Comparison of ENCODE assay signal across 12 mouse cellular contexts in genomic region chrX:11826737-11827408, GRCm38 (mm10).
DNase-seq lines count a peak whose midpoint lies in the region; ATAC-seq and TF ChIP-seq lines count a peak whose summit lies in the region.
"Had no signal": no experiment of that assay in that cellular context is flagged by ENCODE, and none has a peak within 500 bp of the region (broad histone marks: within the 10 kb centered on the region; RNA-seq: fewer than 3 reads in every experiment).

No protein-coding gene starts in this region.

- no peak for ATAC-seq in heart, embryonic 12.5 days (ENCODE audit: insufficient number of reproducible peaks, low FRiP score)
- ATAC-seq in limb, embryonic 11.5 days (ENCODE audit: insufficient number of reproducible peaks, low FRiP score, low TSS enrichment, low read depth): no peak

- peaks cover 4% of the 10 kb centered on the region for H3K27me3 ChIP-seq in heart, embryonic 12.5 days (replicated peaks)
- no peaks in the 10 kb centered on the region for H3K27me3 ChIP-seq in heart, adult 2 months (ENCODE audit: control insufficient read depth, insufficient read depth, low read length)
- H3K27me3 ChIP-seq in limb, embryonic 11.5 days (ENCODE audit: control insufficient read depth, insufficient read depth, low read length): no peaks in the 10 kb centered on the region
- H3K27me3 ChIP-seq in thymus, adult 2 months (ENCODE audit: control insufficient read depth, insufficient read depth, low read length): no peaks in the 10 kb centered on the region

- 0 out of 2 replicates have a peak overlapping the region, but pooled peaks have one; percentile 3 for H3K4me3 ChIP-seq in heart, embryonic 12.5 days
- H3K4me3 ChIP-seq in heart, adult 2 months: no peak overlapping the region
- no peak overlapping the region for H3K4me3 ChIP-seq in limb, embryonic 11.5 days (ENCODE audit: low read depth, low read length)
- H3K4me3 ChIP-seq in thymus, adult 2 months (ENCODE audit: control insufficient read depth, insufficient read depth, low read length): no peak overlapping the region
- H3K4me3 ChIP-seq: left cerebral cortex, adult 2 months had no signal

- H3K79me2 ChIP-seq in heart, adult 2 months (replicated peaks; ENCODE audit: control insufficient read depth, insufficient read depth, low read length): no peaks in the 10 kb centered on the region

- H3K9me3 ChIP-seq in heart, embryonic 12.5 days (replicated peaks): no peaks in the 10 kb centered on the region
- H3K9me3 ChIP-seq in limb, embryonic 11.5 days (ENCODE audit: control insufficient read depth, low read length): no peaks in the 10 kb centered on the region

- intact Hi-C loops in heart, adult 2 months (cut with DNase I): no loop called here

- H3K4me1 ChIP-seq in heart, embryonic 12.5 days (replicated peaks): 0 out of 2 replicates have a peak, but pooled peaks cover 1% of the 10 kb centered on the region
- H3K4me1 ChIP-seq in heart, adult 2 months (ENCODE audit: control insufficient read depth, insufficient read depth, low read length): no peaks in the 10 kb centered on the region
- H3K4me1 ChIP-seq in limb, embryonic 11.5 days (ENCODE audit: control insufficient read depth, insufficient read depth, low read length): no peaks in the 10 kb centered on the region
- H3K4me1 ChIP-seq in thymus, adult 2 months (replicated peaks; ENCODE audit: control insufficient read depth, insufficient read depth, low read length): no peaks in the 10 kb centered on the region

- no peak for TF ChIP-seq POLR2A in heart, adult 2 months (IDR thresholded peaks at IDR 0.05; ENCODE audit: insufficient read depth, low read depth, low read length)
- TF ChIP-seq POLR2A in thymus, adult 2 months (IDR thresholded peaks at IDR 0.05; ENCODE audit: control insufficient read depth, extremely low read depth, insufficient read depth, low read length, poor library complexity): no peak

- 26% methylated on average over 20 of the region's 20 CpGs for WGBS in heart, embryonic 12.5 days
- WGBS in heart, adult 2 months: 44% methylated on average over 20 of the region's 20 CpGs
- WGBS in limb, embryonic 11.5 days: 15% methylated on average over 20 of the region's 20 CpGs
- 77% methylated on average over 20 of the region's 20 CpGs for WGBS in thymus, adult 2 months

- TF ChIP-seq EP300 in heart, adult 2 months (IDR thresholded peaks at IDR 0.05; ENCODE audit: insufficient read depth, low read depth, low read length): no peak

- TF ChIP-seq CTCF in heart, adult 2 months (IDR thresholded peaks at IDR 0.05): no peak
- TF ChIP-seq CTCF in thymus, adult 2 months (IDR thresholded peaks at IDR 0.05; ENCODE audit: borderline replicate concordance, control insufficient read depth, extremely low read depth, insufficient read depth, low read length, poor library complexity): no peak

- H3K27ac ChIP-seq in heart, embryonic 12.5 days (ENCODE audit: poor library complexity, severe bottlenecking): no peak overlapping the region
- H3K27ac ChIP-seq in heart, adult 2 months: no peak overlapping the region
- H3K27ac ChIP-seq in limb, embryonic 11.5 days (replicated peaks; ENCODE audit: low read depth, low read length): no peak overlapping the region
- H3K27ac ChIP-seq in thymus, adult 2 months (ENCODE audit: control insufficient read depth, insufficient read depth, low read length): no peak overlapping the region
- H3K27ac ChIP-seq: left cerebral cortex, adult 2 months had no signal

- H3K4me2 ChIP-seq in heart, embryonic 12.5 days: peak overlapping the region; percentile 43
- no peak overlapping the region for H3K4me2 ChIP-seq in limb, embryonic 11.5 days (ENCODE audit: low read depth, severe bottlenecking)

- H3K9ac ChIP-seq in heart, embryonic 12.5 days: peak overlapping the region; percentile 18; the same call in 1 of the 2 replicates
- no peak overlapping the region for H3K9ac ChIP-seq in heart, adult 2 months (ENCODE audit: low read depth, low read length)
- no peak overlapping the region for H3K9ac ChIP-seq in limb, embryonic 11.5 days (ENCODE audit: low read length)

- no peaks in the 10 kb centered on the region for H3K36me3 ChIP-seq in heart, embryonic 12.5 days
- no peaks in the 10 kb centered on the region for H3K36me3 ChIP-seq in heart, adult 2 months (ENCODE audit: control insufficient read depth, insufficient read depth, low read length)
- H3K36me3 ChIP-seq in limb, embryonic 11.5 days (ENCODE audit: control insufficient read depth, insufficient read depth, low read length): no peaks in the 10 kb centered on the region
- H3K36me3 ChIP-seq in thymus, adult 2 months (ENCODE audit: control insufficient read depth, insufficient read depth, low read length): no peaks in the 10 kb centered on the region

- no peak for DNase-seq in heart, adult 2 months
- DNase-seq in right cerebral cortex, postnatal 4 days: peak; percentile 29
- DNase-seq in right cerebral cortex, adult 18-20 months: no peak
- DNase-seq in limb, embryonic 11.5 days (ENCODE audit: low spot score): peak; percentile 50
- DNase-seq in thymus, adult 2 months: no peak
- DNase-seq in thymus, postnatal 36 days: no peak
- no peak for DNase-seq in adrenal gland, postnatal 10 days
- DNase-seq: cerebellum, adult 8-10 months; gastrocnemius, postnatal 36 days; thymus, postnatal 4 days had no signal

Comparison
In these comparisons a context has a peak if more than half of its experiments do, and no peak if none do; other contexts are left out.
1. DNase-seq: peak in right cerebral cortex, postnatal 4 days (single experiment) and limb, embryonic 11.5 days (single experiment); none in heart, adult 2 months (0 of 2), right cerebral cortex, adult 18-20 months (single experiment), thymus, adult 2 months (single experiment), thymus, postnatal 36 days (0 of 2) and adrenal gland, postnatal 10 days (single experiment).